8 mouse cellular contexts compared by ENCODE assay signal in the genomic region with DNA sequence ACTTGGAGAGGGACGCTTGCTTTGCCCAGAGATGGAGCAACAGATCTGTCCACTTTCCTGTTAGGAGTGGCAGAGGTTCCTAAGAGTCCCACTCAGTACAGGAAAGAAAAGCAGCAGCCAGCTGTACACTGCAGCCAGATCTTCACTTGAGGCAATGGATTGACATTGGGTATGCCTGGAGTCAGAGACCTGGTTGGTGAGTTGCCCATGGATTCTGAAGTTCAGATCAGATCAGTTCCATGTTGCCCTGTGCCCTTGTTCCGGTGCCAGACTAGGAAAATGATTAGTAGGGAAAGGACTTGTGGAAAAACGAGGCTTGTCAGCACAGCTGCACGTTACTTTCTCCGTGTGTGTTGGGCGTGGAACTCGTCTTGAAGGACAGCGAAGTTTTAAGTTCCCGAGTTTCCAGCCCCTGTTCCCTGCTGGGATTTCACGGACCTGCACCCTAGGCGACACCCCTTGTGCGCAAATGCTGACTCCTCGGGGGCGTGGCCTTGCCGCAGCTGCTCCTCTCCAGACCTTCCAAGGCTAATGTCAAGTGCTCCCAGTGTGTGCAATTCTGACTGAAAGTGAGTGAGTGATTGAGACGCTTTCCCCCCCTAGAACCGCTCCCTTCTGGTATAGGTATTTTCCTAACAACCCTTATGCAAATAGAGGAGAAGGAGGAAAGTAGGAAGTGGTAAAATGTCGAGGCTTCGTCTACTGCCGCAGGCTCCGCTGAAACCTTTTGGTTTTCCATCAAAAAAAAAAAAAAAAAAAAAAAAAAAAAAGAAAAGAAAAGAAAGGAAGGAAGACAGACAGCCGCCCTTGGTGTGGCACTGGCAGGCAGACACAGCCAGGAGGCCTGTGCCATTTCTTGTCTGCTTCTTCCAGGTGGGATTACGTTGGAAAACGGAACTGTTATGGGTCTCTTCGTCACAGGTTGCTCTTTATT. TPM values are rescaled to one million over a fixed set of nuclear protein-coding genes. Genes with fewer than 3 reads are reported as not detected.
DNase-seq lines count a peak whose midpoint lies in the region; ATAC-seq and TF ChIP-seq lines count a peak whose summit lies in the region.

No protein-coding gene starts in this region.

- ATAC-seq in embryonic facial prominence, embryonic 14.5 days (ENCODE audit: low read depth), result peak; percentile 84
- ATAC-seq in heart, embryonic 13.5 days (ENCODE audit: extremely low read depth, insufficient number of reproducible peaks, low FRiP score, low TSS enrichment), result no peak
- ATAC-seq in kidney, embryonic 15.5 days (replicated peaks; ENCODE audit: low FRiP score), result peak; percentile 83

- peaks cover 22% of the 10 kb centered on the region for H3K4me1 ChIP-seq in embryonic facial prominence, embryonic 14.5 days (ENCODE audit: control insufficient read depth, insufficient read depth, low read length)
- H3K4me1 ChIP-seq in heart, embryonic 13.5 days, result peaks cover 28% of the 10 kb centered on the region
- H3K4me1 ChIP-seq in kidney, embryonic 15.5 days, result peaks cover 39% of the 10 kb centered on the region

- no peaks in the 10 kb centered on the region for H3K27me3 ChIP-seq in embryonic facial prominence, embryonic 14.5 days (replicated peaks; ENCODE audit: control insufficient read depth, insufficient read depth, low read length)
- H3K27me3 ChIP-seq in heart, embryonic 13.5 days (replicated peaks), result no peaks in the 10 kb centered on the region
- H3K27me3 ChIP-seq in kidney, embryonic 15.5 days, result no peaks in the 10 kb centered on the region

- 8% methylated on average over 25 of the region's 25 CpGs for WGBS in embryonic facial prominence, embryonic 14.5 days
- WGBS in heart, embryonic 13.5 days, result 7% methylated on average over 25 of the region's 25 CpGs
- 6% methylated on average over 25 of the region's 25 CpGs for WGBS in kidney, embryonic 15.5 days

- peak overlapping the region; percentile 27; the same call in 1 of the 2 replicates for H3K9ac ChIP-seq in embryonic facial prominence, embryonic 14.5 days (ENCODE audit: low read depth, low read length)
- peak overlapping the region; percentile 70 for H3K9ac ChIP-seq in heart, embryonic 13.5 days
- H3K9ac ChIP-seq in kidney, embryonic 15.5 days, result peak overlapping the region; percentile 29

- 0 out of 2 replicates have a peak, but pooled peaks have one; percentile 3 for TF ChIP-seq CTCF in layer of hippocampus, adult 2 months (conservative IDR thresholded peaks at IDR 0.05)

- DNase-seq in layer of hippocampus, adult 2 months (ENCODE audit: low spot score in 2 of 2), result no peak
- no peak for DNase-seq in layer of hippocampus, adult 18-20 months (ENCODE audit: low spot score in 2 of 2)
- DNase-seq in embryonic facial prominence, embryonic 14.5 days (ENCODE audit: low spot score), result peak; percentile 71
- DNase-seq in lung, postnatal 14 days, result peak; percentile 69
- peak; percentile 87 for DNase-seq in skeletal muscle tissue, adult 2 months (ENCODE audit: low read depth, low spot score)
- no peak for DNase-seq in layer of hippocampus, postnatal 25 days (ENCODE audit: extremely low spot score in 1 of 2, low spot score in 1 of 2)

- H3K4me2 ChIP-seq in embryonic facial prominence, embryonic 14.5 days (ENCODE audit: low read depth, low read length), result peak overlapping the region; percentile 64
- peak overlapping the region; percentile 70 for H3K4me2 ChIP-seq in heart, embryonic 13.5 days
- peak overlapping the region; percentile 63 for H3K4me2 ChIP-seq in kidney, embryonic 15.5 days

- H3K36me3 ChIP-seq in embryonic facial prominence, embryonic 14.5 days (ENCODE audit: control insufficient read depth, insufficient read depth, low read length), result no peaks in the 10 kb centered on the region
- H3K36me3 ChIP-seq in heart, embryonic 13.5 days, result no peaks in the 10 kb centered on the region
- no peaks in the 10 kb centered on the region for H3K36me3 ChIP-seq in kidney, embryonic 15.5 days

- peak overlapping the region; percentile 33; the same call in 1 of the 2 replicates for H3K27ac ChIP-seq in layer of hippocampus, adult 2 months
- H3K27ac ChIP-seq in embryonic facial prominence, embryonic 14.5 days (replicated peaks; ENCODE audit: low read depth, low read length), result peak overlapping the region; percentile 2; the same call in 1 of the 2 replicates
- H3K27ac ChIP-seq in heart, embryonic 13.5 days (replicated peaks), result no peak overlapping the region
- H3K27ac ChIP-seq in kidney, embryonic 15.5 days, result no peak overlapping the region

- peak overlapping the region; percentile 18; the same call in 1 of the 2 replicates for H3K4me3 ChIP-seq in layer of hippocampus, adult 2 months
- H3K4me3 ChIP-seq in embryonic facial prominence, embryonic 14.5 days (ENCODE audit: low read depth, low read length), result peak overlapping the region; percentile 23
- H3K4me3 ChIP-seq in heart, embryonic 13.5 days, result peak overlapping the region; percentile 40
- H3K4me3 ChIP-seq in kidney, embryonic 15.5 days (replicated peaks), result peak overlapping the region; percentile 36

- no peaks in the 10 kb centered on the region for H3K9me3 ChIP-seq in embryonic facial prominence, embryonic 14.5 days (ENCODE audit: control insufficient read depth, low read length)
- H3K9me3 ChIP-seq in heart, embryonic 13.5 days, result no peaks in the 10 kb centered on the region
- H3K9me3 ChIP-seq in kidney, embryonic 15.5 days (replicated peaks), result no peaks in the 10 kb centered on the region

RNA-seq across cellular contexts. Expression of a gene that starts 28.4 kb away (rescaled TPM):
- 10 to 100 TPM; 62.0 to 62.9 TPM for total RNA-seq in layer of hippocampus, adult 2 months (2021)
- 10 to 100 TPM; 55.3 to 61.1 TPM for total RNA-seq in layer of hippocampus, adult 18-20 months (2021)
- polyA plus RNA-seq in embryonic facial prominence, embryonic 14.5 days (2014; fragmentation: Nextera tagmentation; extraction: Ambion mirVana), result 11.4 and 13.0 TPM in 2 replicates
- 7.7 and 7.9 TPM in 2 replicates for polyA plus RNA-seq in heart, embryonic 13.5 days (2015; fragmentation: Nextera tagmentation; extraction: Ambion mirVana)
- 11.1 and 12.7 TPM in 2 replicates for polyA plus RNA-seq in kidney, embryonic 15.5 days (2015; fragmentation: Nextera tagmentation; extraction: Ambion mirVana)
- 10 to 100 TPM; 47.3 to 56.3 TPM for total RNA-seq in layer of hippocampus, postnatal 25 days (2021)

Comparison
In these comparisons a context has a peak if more than half of its experiments do, and no peak if none do; other contexts are left out.
1. DNase-seq: peak in embryonic facial prominence, embryonic 14.5 days (single experiment), lung, postnatal 14 days (single experiment) and skeletal muscle tissue, adult 2 months (single experiment); none in layer of hippocampus, adult 2 months (0 of 2), layer of hippocampus, adult 18-20 months (0 of 2) and layer of hippocampus, postnatal 25 days (0 of 2).
2. H3K27ac ChIP-seq: peak in layer of hippocampus, adult 2 months (single experiment) and embryonic facial prominence, embryonic 14.5 days (single experiment); none in heart, embryonic 13.5 days (single experiment) and kidney, embryonic 15.5 days (single experiment).
3. Peak in every context shown above with its lines, with median percentiles within 50 percentile points of each other: H3K4me3 ChIP-seq, H3K4me2 ChIP-seq and H3K9ac ChIP-seq.